Mouse (Mus musculus): ENCODE measurements around the gene Prkce. TPM values are rescaled to one million over a fixed set of nuclear protein-coding genes. Genes with fewer than 3 reads are reported as not detected.
A peak's percentile ranks its signal among the peaks of the same experiment; 100 is the strongest.

Prkce gene
- total and polyA plus RNA-seq, 3 experiments = 2.0 to 6.1 (median 2.7) TPM

- H3K9me3 ChIP-seq (replicated peaks) = peaks cover 6% of the 10 kb centered on the region
- DNase-seq (ENCODE audit: low spot score) (no peak), ATAC-seq (ENCODE audit: extremely low read depth, insufficient number of reproducible peaks, low FRiP score, poor library complexity, severe bottlenecking) (no peak)
- peaks cover 6% of the 10 kb centered on the region for H3K27me3 ChIP-seq (ENCODE audit: insufficient read depth, low read length)
- peaks cover 11% of the 10 kb centered on the region; the same call in 1 of the 2 replicates for H3K4me1 ChIP-seq (ENCODE audit: insufficient read depth, low read depth, low read length)
- H3K36me3 ChIP-seq (replicated peaks) = no peaks in the 10 kb centered on the region
- TF ChIP-seq CTCF (IDR thresholded peaks at IDR 0.05; ENCODE audit: low read depth, low read length) = no peak
- TF ChIP-seq POLR2AphosphoS5 (IDR thresholded peaks at IDR 0.05; ENCODE audit: insufficient replicate concordance, low read depth, low read length) = no peak
- no peak for TF ChIP-seq TAL1 (conservative IDR thresholded peaks at IDR 0.05; ENCODE audit: low read depth, low read length)
- TF ChIP-seq GATA2 (IDR thresholded peaks at IDR 0.05; ENCODE audit: borderline replicate concordance, low read depth, low read length) = no peak
- no peak for TF ChIP-seq GATA1 (IDR thresholded peaks at IDR 0.05; ENCODE audit: borderline replicate concordance, low read length)
- H3K4me3 ChIP-seq (ENCODE audit: low read depth, low read length) = no peak overlapping the region
These were observed 273.5 kb downstream of the Prkce start for GRCm38 (mm10) chr17:86441098-86441497.

GRCm38 (mm10) chr17:86443886-86444285, 276.3 kb downstream of the Prkce start:
- peaks cover 12% of the 10 kb centered on the region for H3K9me3 ChIP-seq (replicated peaks)
- no peak overlapping the region for H3K4me3 ChIP-seq (ENCODE audit: low read depth, low read length)
- DNase-seq (ENCODE audit: low spot score) = no peak
- H3K36me3 ChIP-seq (replicated peaks) = no peaks in the 10 kb centered on the region
- no peak for ATAC-seq (ENCODE audit: extremely low read depth, insufficient number of reproducible peaks, low FRiP score, poor library complexity, severe bottlenecking)
- TF ChIP-seq POLR2AphosphoS5 (IDR thresholded peaks at IDR 0.05; ENCODE audit: insufficient replicate concordance, low read depth, low read length) (no peak), TAL1 (conservative IDR thresholded peaks at IDR 0.05; ENCODE audit: low read depth, low read length) (no peak), GATA1 (IDR thresholded peaks at IDR 0.05; ENCODE audit: borderline replicate concordance, low read length) (no peak), GATA2 (IDR thresholded peaks at IDR 0.05; ENCODE audit: borderline replicate concordance, low read depth, low read length) (no peak), CTCF (IDR thresholded peaks at IDR 0.05; ENCODE audit: low read depth, low read length) (no peak)
- H3K4me1 ChIP-seq (ENCODE audit: insufficient read depth, low read depth, low read length) = peaks cover 23% of the 10 kb centered on the region
- peaks cover 6% of the 10 kb centered on the region for H3K27me3 ChIP-seq (ENCODE audit: insufficient read depth, low read length)

GRCm38 (mm10) chr17:86444578-86445419, 277.2 kb downstream of the Prkce start:
- peaks cover 4% of the 10 kb centered on the region; the same call in 1 of the 2 replicates for H3K27me3 ChIP-seq (ENCODE audit: insufficient read depth, low read length)
- H3K9me3 ChIP-seq (replicated peaks) = peaks cover 15% of the 10 kb centered on the region
- peaks cover 23% of the 10 kb centered on the region for H3K4me1 ChIP-seq (ENCODE audit: insufficient read depth, low read depth, low read length)
- peak; percentile 66 for DNase-seq (ENCODE audit: low spot score)
- ATAC-seq (ENCODE audit: extremely low read depth, insufficient number of reproducible peaks, low FRiP score, poor library complexity, severe bottlenecking) = peak; percentile 65
- H3K36me3 ChIP-seq (replicated peaks) = no peaks in the 10 kb centered on the region
- TF ChIP-seq TAL1 (conservative IDR thresholded peaks at IDR 0.05; ENCODE audit: low read depth, low read length) (no peak), CTCF (IDR thresholded peaks at IDR 0.05; ENCODE audit: low read depth, low read length) (peak; percentile 47; the same call in 1 of the 2 replicates)
- H3K4me3 ChIP-seq (ENCODE audit: low read depth, low read length) = no peak overlapping the region

- TF ChIP-seq TAL1 (conservative IDR thresholded peaks at IDR 0.05; ENCODE audit: low read depth, low read length) = no peak
- TF ChIP-seq POLR2AphosphoS5 (IDR thresholded peaks at IDR 0.05; ENCODE audit: insufficient replicate concordance, low read depth, low read length) = no peak
- TF ChIP-seq GATA2 (IDR thresholded peaks at IDR 0.05; ENCODE audit: borderline replicate concordance, low read depth, low read length) = no peak
- TF ChIP-seq CTCF (IDR thresholded peaks at IDR 0.05; ENCODE audit: low read depth, low read length) = no peak
- DNase-seq (ENCODE audit: low spot score) = no peak
- no peak overlapping the region for H3K4me3 ChIP-seq (ENCODE audit: low read depth, low read length)
- peaks cover 4% of the 10 kb centered on the region; the same call in 1 of the 2 replicates for H3K27me3 ChIP-seq (ENCODE audit: insufficient read depth, low read length)
- H3K36me3 ChIP-seq (replicated peaks) = no peaks in the 10 kb centered on the region
- H3K9me3 ChIP-seq (replicated peaks) = peaks cover 15% of the 10 kb centered on the region
- no peak for ATAC-seq (ENCODE audit: extremely low read depth, insufficient number of reproducible peaks, low FRiP score, poor library complexity, severe bottlenecking)
- peaks cover 23% of the 10 kb centered on the region for H3K4me1 ChIP-seq (ENCODE audit: insufficient read depth, low read depth, low read length)
These were observed 277.8 kb downstream of the Prkce start for GRCm38 (mm10) chr17:86445420-86445720.

GRCm38 (mm10) chr17:86445900-86446299, 278.3 kb downstream of the Prkce start:
- Histone ChIP-seq H3K27me3 (ENCODE audit: insufficient read depth, low read length) (peaks cover 3% of the 10 kb centered on the region; the same call in 1 of the 2 replicates), H3K4me3 (ENCODE audit: low read depth, low read length) (no peak overlapping the region), H3K36me3 (replicated peaks) (no peaks in the 10 kb centered on the region), H3K4me1 (ENCODE audit: insufficient read depth, low read depth, low read length) (peaks cover 23% of the 10 kb centered on the region), H3K9me3 (replicated peaks) (peaks cover 15% of the 10 kb centered on the region)
- no peak for DNase-seq (ENCODE audit: low spot score)
- TF ChIP-seq POLR2AphosphoS5 (IDR thresholded peaks at IDR 0.05; ENCODE audit: insufficient replicate concordance, low read depth, low read length) (no peak), TAL1 (conservative IDR thresholded peaks at IDR 0.05; ENCODE audit: low read depth, low read length) (no peak), GATA2 (IDR thresholded peaks at IDR 0.05; ENCODE audit: borderline replicate concordance, low read depth, low read length) (no peak), CTCF (IDR thresholded peaks at IDR 0.05; ENCODE audit: low read depth, low read length) (no peak), GATA1 (IDR thresholded peaks at IDR 0.05; ENCODE audit: borderline replicate concordance, low read length) (no peak)
- ATAC-seq (ENCODE audit: extremely low read depth, insufficient number of reproducible peaks, low FRiP score, poor library complexity, severe bottlenecking) = no peak

- Histone ChIP-seq H3K4me1 (ENCODE audit: insufficient read depth, low read depth, low read length) (peaks cover 23% of the 10 kb centered on the region), H3K36me3 (replicated peaks) (no peaks in the 10 kb centered on the region), H3K9me3 (replicated peaks) (peaks cover 15% of the 10 kb centered on the region), H3K27me3 (ENCODE audit: insufficient read depth, low read length) (no peaks in the 10 kb centered on the region), H3K4me3 (ENCODE audit: low read depth, low read length) (no peak overlapping the region)
- TF ChIP-seq GATA2 (IDR thresholded peaks at IDR 0.05; ENCODE audit: borderline replicate concordance, low read depth, low read length) (no peak), GATA1 (IDR thresholded peaks at IDR 0.05; ENCODE audit: borderline replicate concordance, low read length) (no peak), CTCF (IDR thresholded peaks at IDR 0.05; ENCODE audit: low read depth, low read length) (no peak), POLR2AphosphoS5 (IDR thresholded peaks at IDR 0.05; ENCODE audit: insufficient replicate concordance, low read depth, low read length) (no peak), TAL1 (conservative IDR thresholded peaks at IDR 0.05; ENCODE audit: low read depth, low read length) (no peak)
- ATAC-seq (ENCODE audit: extremely low read depth, insufficient number of reproducible peaks, low FRiP score, poor library complexity, severe bottlenecking) = peak; percentile 78
- DNase-seq (ENCODE audit: low spot score) = peak; percentile 32
These were observed 279.6 kb downstream of the Prkce start for GRCm38 (mm10) chr17:86447101-86447598.

All from G1E (cell line).